1 mouse cellular context compared by ENCODE assay signal in the genomic region with DNA sequence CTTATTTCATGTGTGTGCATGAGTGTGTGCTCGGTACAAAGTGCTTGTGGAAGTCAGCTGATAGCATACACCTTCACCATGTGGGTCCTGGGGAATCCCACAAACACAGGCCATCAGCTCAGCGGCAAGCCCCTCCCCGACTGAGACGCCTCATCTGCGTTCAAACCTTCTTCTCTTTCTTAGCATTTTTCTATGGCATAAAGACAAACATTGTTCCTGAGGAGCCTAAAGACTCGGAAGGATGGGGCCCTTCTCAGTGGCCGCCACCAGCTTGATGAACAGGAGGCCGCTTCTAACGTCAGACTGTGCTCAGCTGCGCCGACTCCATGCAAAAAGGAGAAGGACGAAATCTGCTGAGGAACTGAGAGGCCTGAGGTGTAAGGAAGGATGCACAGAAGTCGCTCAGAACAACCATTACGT.
A peak's percentile ranks its signal among the peaks of the same experiment; 100 is the strongest.
TF ChIP-seq lines count a peak whose summit lies in the region.

No protein-coding gene starts in this region.

TF ChIP-seq in CH12.LX, 34 proteins besides CTCF, POLR2A, EP300 and RAD21:
- TF ChIP-seq SIN3A (IDR thresholded peaks at IDR 0.05; ENCODE audit: low read length): peak; percentile 91
- TF ChIP-seq ZC3H11A (IDR thresholded peaks at IDR 0.05; ENCODE audit: low read depth, low read length): no peak
- peak; percentile 33; the same call in 1 of the 2 replicates for TF ChIP-seq USF2 (conservative IDR thresholded peaks at IDR 0.05; ENCODE audit: low read depth, low read length)
- 0 out of 2 replicates have a peak, but pooled peaks have one; percentile 15 for TF ChIP-seq MEF2A (IDR thresholded peaks at IDR 0.05; ENCODE audit: borderline replicate concordance, low read depth, low read length)
- peak; percentile 50; the same call in 1 of the 2 replicates for TF ChIP-seq UBTF (IDR thresholded peaks at IDR 0.05; ENCODE audit: low read depth, low read length)
- TF ChIP-seq MAZ (IDR thresholded peaks at IDR 0.05; ENCODE audit: low read depth, low read length): peak; percentile 56; the same call in 1 of the 2 replicates
- no peak for TF ChIP-seq GABPA (IDR thresholded peaks at IDR 0.05; ENCODE audit: insufficient replicate concordance, low read depth, low read length)
- peak; percentile 17; the same call in 1 of the 2 replicates for TF ChIP-seq SMC3 (IDR thresholded peaks at IDR 0.05; ENCODE audit: low read depth, low read length)
- TF ChIP-seq TBP (conservative IDR thresholded peaks at IDR 0.05; ENCODE audit: low read depth, low read length): peak; percentile 39; the same call in 1 of the 2 replicates
- TF ChIP-seq ZNF384 (IDR thresholded peaks at IDR 0.05; ENCODE audit: low read depth, low read length): no peak
- TF ChIP-seq NELFE (IDR thresholded peaks at IDR 0.05; ENCODE audit: low read depth, low read length): peak; percentile 67
- peak; percentile 55 for TF ChIP-seq ETS1 (conservative IDR thresholded peaks at IDR 0.05; ENCODE audit: low read depth, low read length)
- peak; percentile 72 for TF ChIP-seq NRF1 (IDR thresholded peaks at IDR 0.05; ENCODE audit: low read depth, low read length)
- no peak; the same call in 1 of the 2 replicates for TF ChIP-seq JUN (IDR thresholded peaks at IDR 0.05; ENCODE audit: insufficient read depth, low read depth, low read length)
- TF ChIP-seq MAX (IDR thresholded peaks at IDR 0.05; ENCODE audit: low read length): peak; percentile 84
- TF ChIP-seq ZMIZ1 (IDR thresholded peaks at IDR 0.05; ENCODE audit: low read depth, low read length): no peak
- TF ChIP-seq BHLHE40 (IDR thresholded peaks at IDR 0.05; ENCODE audit: low read depth, low read length): 0 out of 2 replicates have a peak, but pooled peaks have one; percentile 11
- TF ChIP-seq JUND (conservative IDR thresholded peaks at IDR 0.05; ENCODE audit: low read depth, low read length): peak; percentile 36; the same call in 1 of the 2 replicates
- TF ChIP-seq RCOR1 (conservative IDR thresholded peaks at IDR 0.05; ENCODE audit: low read depth, low read length): peak; percentile 69; the same call in 1 of the 2 replicates
- no peak for TF ChIP-seq PAX5 (IDR thresholded peaks at IDR 0.05; ENCODE audit: low read length)
- TF ChIP-seq POLR2AphosphoS2 (IDR thresholded peaks at IDR 0.05; ENCODE audit: low read depth, low read length): no peak
- TF ChIP-seq USF1 (IDR thresholded peaks at IDR 0.05; ENCODE audit: low read depth, low read length): peak; percentile 29; the same call in 1 of the 2 replicates
- TF ChIP-seq CHD1 (IDR thresholded peaks at IDR 0.05; ENCODE audit: low read depth, low read length): no peak; the same call in 1 of the 2 replicates
- peak; percentile 71 for TF ChIP-seq IRF4 (IDR thresholded peaks at IDR 0.05; ENCODE audit: low read depth, low read length)
- peak; percentile 45; the same call in 1 of the 2 replicates for TF ChIP-seq MAFK (IDR thresholded peaks at IDR 0.05; ENCODE audit: insufficient replicate concordance, low read length)
- TF ChIP-seq MXI1 (IDR thresholded peaks at IDR 0.05; ENCODE audit: low read depth, low read length): peak; percentile 95
- no peak for TF ChIP-seq ZKSCAN1 (IDR thresholded peaks at IDR 0.05; ENCODE audit: borderline replicate concordance, low read depth, low read length)
- TF ChIP-seq KAT2A (IDR thresholded peaks at IDR 0.05; ENCODE audit: insufficient replicate concordance, low read length): 0 out of 2 replicates have a peak, but pooled peaks have one; percentile 32
- TF ChIP-seq HCFC1 (IDR thresholded peaks at IDR 0.05; ENCODE audit: low read depth, low read length): peak; percentile 37; the same call in 1 of the 2 replicates
- TF ChIP-seq CHD2 (IDR thresholded peaks at IDR 0.05; ENCODE audit: low read length): no peak
- TF ChIP-seq MYC (IDR thresholded peaks at IDR 0.05; ENCODE audit: low read depth, low read length): peak; percentile 94
- peak; percentile 43; the same call in 1 of the 2 replicates for TF ChIP-seq TCF12 (IDR thresholded peaks at IDR 0.05; ENCODE audit: low read depth, low read length)
- no peak for TF ChIP-seq E2F4 (IDR thresholded peaks at IDR 0.05; ENCODE audit: insufficient replicate concordance, low read depth, low read length)
- TF ChIP-seq ELF1 (IDR thresholded peaks at IDR 0.05; ENCODE audit: low read depth, low read length): no peak
